Mouse (Mus musculus): Measurements from ENCODE around the gene Sergef. TPM values are rescaled to one million over a fixed set of nuclear protein-coding genes. Genes with fewer than 3 reads are reported as not detected.

Gene Sergef
- polyA plus RNA-seq, 1 experiment from 2014 or later = 9.3 TPM

- Histone ChIP-seq H3K36me3 (no peaks in the 10 kb centered on the region), H3K4me1 (replicated peaks) (peaks cover 28% of the 10 kb centered on the region), H3K4me3 (no peak overlapping the region), H3K27me3 (no peaks in the 10 kb centered on the region), H3K9ac (no peak overlapping the region), H3K9me3 (replicated peaks) (no peaks in the 10 kb centered on the region), H3K4me2 (no peak overlapping the region), H3K27ac (peak overlapping the region; percentile 64)
- 42% methylated on average over 5 of the region's 5 CpGs for WGBS
- no peak for ATAC-seq (replicated peaks; ENCODE audit: insufficient number of reproducible peaks, insufficient read depth, low FRiP score, low read depth)
Measured at GRCm38 (mm10) chr7:46615256-46615977, 24.2 kb downstream of the Sergef start.

- 91% methylated on average over 12 of the region's 12 CpGs for WGBS
- H3K4me2 ChIP-seq = no peak overlapping the region
- H3K9ac ChIP-seq = no peak overlapping the region
- no peaks in the 10 kb centered on the region for H3K9me3 ChIP-seq (replicated peaks)
- no peaks in the 10 kb centered on the region for H3K36me3 ChIP-seq
- no peaks in the 10 kb centered on the region for H3K27me3 ChIP-seq
- H3K27ac ChIP-seq = no peak overlapping the region
- no peak for ATAC-seq (replicated peaks; ENCODE audit: insufficient number of reproducible peaks, insufficient read depth, low FRiP score, low read depth)
- peaks cover 28% of the 10 kb centered on the region for H3K4me1 ChIP-seq (replicated peaks)
- no peak overlapping the region for H3K4me3 ChIP-seq
Measured at GRCm38 (mm10) chr7:46614263-46614662, 25.3 kb downstream of the Sergef start.

GRCm38 (mm10) chr7:46613091-46613490 lies 26.5 kb downstream of the Sergef start:
- Histone ChIP-seq H3K9ac (no peak overlapping the region), H3K4me1 (replicated peaks) (peaks cover 28% of the 10 kb centered on the region), H3K9me3 (replicated peaks) (no peaks in the 10 kb centered on the region), H3K27me3 (no peaks in the 10 kb centered on the region), H3K4me2 (no peak overlapping the region), H3K36me3 (no peaks in the 10 kb centered on the region), H3K27ac (no peak overlapping the region), H3K4me3 (no peak overlapping the region)
- 0 out of 2 replicates have a peak, but pooled peaks have one; percentile 12 for ATAC-seq (replicated peaks; ENCODE audit: insufficient number of reproducible peaks, insufficient read depth, low FRiP score, low read depth)
- WGBS = 55% methylated on average over 10 of the region's 10 CpGs

GRCm38 (mm10) chr7:46612421-46612937 lies 27.1 kb downstream of the Sergef start:
- Histone ChIP-seq H3K4me3 (no peak overlapping the region), H3K36me3 (no peaks in the 10 kb centered on the region), H3K9ac (no peak overlapping the region), H3K27me3 (no peaks in the 10 kb centered on the region), H3K9me3 (replicated peaks) (no peaks in the 10 kb centered on the region), H3K4me1 (replicated peaks) (peaks cover 31% of the 10 kb centered on the region), H3K27ac (peak overlapping the region; percentile 45; the same call in 1 of the 2 replicates), H3K4me2 (no peak overlapping the region)
- ATAC-seq (replicated peaks; ENCODE audit: insufficient number of reproducible peaks, insufficient read depth, low FRiP score, low read depth) = no peak
- 71% methylated on average over 6 of the region's 6 CpGs for WGBS

GRCm38 (mm10) chr7:46611970-46612369 lies 27.6 kb downstream of the Sergef start:
- 39% methylated on average over 9 of the region's 9 CpGs for WGBS
- Histone ChIP-seq H3K9me3 (replicated peaks) (no peaks in the 10 kb centered on the region), H3K27me3 (no peaks in the 10 kb centered on the region), H3K27ac (peak overlapping the region; percentile 45; the same call in 1 of the 2 replicates), H3K4me1 (replicated peaks) (peaks cover 35% of the 10 kb centered on the region), H3K9ac (0 out of 2 replicates have a peak overlapping the region, but pooled peaks have one; percentile 9), H3K36me3 (no peaks in the 10 kb centered on the region), H3K4me3 (no peak overlapping the region), H3K4me2 (no peak overlapping the region)
- ATAC-seq (replicated peaks; ENCODE audit: insufficient number of reproducible peaks, insufficient read depth, low FRiP score, low read depth) = no peak; the same call in 1 of the 2 replicates

- Histone ChIP-seq H3K4me1 (replicated peaks) (peaks cover 35% of the 10 kb centered on the region), H3K27me3 (no peaks in the 10 kb centered on the region), H3K9ac (no peak overlapping the region), H3K9me3 (replicated peaks) (no peaks in the 10 kb centered on the region), H3K36me3 (no peaks in the 10 kb centered on the region), H3K4me3 (no peak overlapping the region), H3K27ac (no peak overlapping the region), H3K4me2 (no peak overlapping the region)
- no peak for ATAC-seq (replicated peaks; ENCODE audit: insufficient number of reproducible peaks, insufficient read depth, low FRiP score, low read depth)
- WGBS = 78% methylated on average over 4 of the region's 4 CpGs
Measured at GRCm38 (mm10) chr7:46609317-46609716, 30.3 kb downstream of the Sergef start.

GRCm38 (mm10) chr7:46607428-46608055 lies 32.1 kb downstream of the Sergef start:
- Histone ChIP-seq H3K27me3 (no peaks in the 10 kb centered on the region), H3K27ac (peak overlapping the region; percentile 13; the same call in 1 of the 2 replicates), H3K4me1 (replicated peaks) (peaks cover 25% of the 10 kb centered on the region), H3K9me3 (replicated peaks) (no peaks in the 10 kb centered on the region), H3K4me2 (no peak overlapping the region), H3K9ac (no peak overlapping the region), H3K4me3 (no peak overlapping the region), H3K36me3 (no peaks in the 10 kb centered on the region)
- 39% methylated on average over 11 of the region's 11 CpGs for WGBS
- ATAC-seq (replicated peaks; ENCODE audit: insufficient number of reproducible peaks, insufficient read depth, low FRiP score, low read depth) = no peak; the same call in 1 of the 2 replicates

- Histone ChIP-seq H3K9me3 (replicated peaks) (no peaks in the 10 kb centered on the region), H3K4me2 (no peak overlapping the region), H3K4me3 (no peak overlapping the region), H3K27me3 (no peaks in the 10 kb centered on the region), H3K4me1 (replicated peaks) (peaks cover 23% of the 10 kb centered on the region), H3K9ac (no peak overlapping the region), H3K27ac (no peak overlapping the region), H3K36me3 (no peaks in the 10 kb centered on the region)
- ATAC-seq (replicated peaks; ENCODE audit: insufficient number of reproducible peaks, insufficient read depth, low FRiP score, low read depth) = no peak
- WGBS = 61% methylated on average over 8 of the region's 8 CpGs
Measured at GRCm38 (mm10) chr7:46607031-46607426, 32.6 kb downstream of the Sergef start.

GRCm38 (mm10) chr7:46606391-46607030 lies 33.1 kb downstream of the Sergef start:
- no peaks in the 10 kb centered on the region for H3K27me3 ChIP-seq
- H3K27ac ChIP-seq = no peak overlapping the region
- WGBS = 75% methylated on average over 7 of the region's 7 CpGs
- H3K4me3 ChIP-seq = no peak overlapping the region
- H3K36me3 ChIP-seq = no peaks in the 10 kb centered on the region
- no peaks in the 10 kb centered on the region for H3K9me3 ChIP-seq (replicated peaks)
- H3K4me1 ChIP-seq (replicated peaks) = peaks cover 24% of the 10 kb centered on the region
- H3K4me2 ChIP-seq = no peak overlapping the region
- ATAC-seq (replicated peaks; ENCODE audit: insufficient number of reproducible peaks, insufficient read depth, low FRiP score, low read depth) = no peak
- no peak overlapping the region for H3K9ac ChIP-seq

- Histone ChIP-seq H3K4me2 (no peak overlapping the region), H3K36me3 (no peaks in the 10 kb centered on the region), H3K4me1 (replicated peaks) (peaks cover 23% of the 10 kb centered on the region), H3K27me3 (no peaks in the 10 kb centered on the region), H3K9me3 (replicated peaks) (no peaks in the 10 kb centered on the region), H3K4me3 (no peak overlapping the region), H3K27ac (no peak overlapping the region), H3K9ac (no peak overlapping the region)
- ATAC-seq (replicated peaks; ENCODE audit: insufficient number of reproducible peaks, insufficient read depth, low FRiP score, low read depth) = no peak
- WGBS = 75% methylated on average over 7 of the region's 7 CpGs
Measured at GRCm38 (mm10) chr7:46603051-46603450, 36.6 kb downstream of the Sergef start.

GRCm38 (mm10) chr7:46602079-46602478 lies 37.5 kb downstream of the Sergef start:
- H3K4me3 ChIP-seq = no peak overlapping the region
- no peak overlapping the region for H3K27ac ChIP-seq
- no peak overlapping the region; the same call in 1 of the 2 replicates for H3K9ac ChIP-seq
- no peak overlapping the region for H3K4me2 ChIP-seq
- H3K36me3 ChIP-seq = no peaks in the 10 kb centered on the region
- 46% methylated on average over 4 of the region's 4 CpGs for WGBS
- H3K9me3 ChIP-seq (replicated peaks) = no peaks in the 10 kb centered on the region
- peaks cover 17% of the 10 kb centered on the region for H3K4me1 ChIP-seq (replicated peaks)
- H3K27me3 ChIP-seq = no peaks in the 10 kb centered on the region
- no peak for ATAC-seq (replicated peaks; ENCODE audit: insufficient number of reproducible peaks, insufficient read depth, low FRiP score, low read depth)
